Mouse (Mus musculus) kidney, adult 2 months (tissue): ENCODE data around the gene Adgrl2.

ENCODE experiments used
- CTCF ChIP-seq: fragments of 200-500 bp; conservative IDR thresholded peaks from 2 replicates; pipeline ENCODE4 v1.5.1; 2011; ENCODE audit warnings: low read depth, mild to moderate bottlenecking, control low read depth, low read length, moderate library complexity, mixed read lengths; ENCODE audit not compliant: insufficient read depth, insufficient read length
- POLR2A ChIP-seq: fragments of 200-500 bp; IDR thresholded peaks from one replicate; pipeline ENCODE4 v1.6.1; 2011; ENCODE audit warnings: low read depth, low read length, control low read depth

- TF ChIP-seq CTCF: no peak
- TF ChIP-seq POLR2A: peak; percentile 81
These were observed 1.1 kb downstream of the Adgrl2 start for GRCm38 (mm10) chr3:148988996-148989817.
